In the genomic region with DNA sequence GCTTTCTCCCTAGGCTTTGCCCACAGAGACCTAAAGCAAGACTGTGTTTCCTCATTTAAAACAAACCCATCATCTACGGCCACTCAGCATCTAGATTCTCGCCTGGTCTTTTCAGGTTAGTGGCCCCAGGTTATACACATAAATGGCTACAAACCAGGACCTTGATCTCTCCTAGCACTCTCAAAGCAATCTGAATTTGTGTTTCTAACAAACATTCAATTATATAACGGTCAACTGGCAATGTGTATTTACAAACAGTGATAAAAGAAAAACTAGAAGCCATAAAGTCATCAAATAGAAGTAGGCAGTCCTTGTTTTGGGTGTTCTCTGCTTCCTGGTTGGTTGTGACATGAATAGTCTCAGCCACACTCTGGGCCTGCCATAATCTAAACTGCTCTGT, we compare ENCODE assay signal across 16 mouse cellular contexts.
"Had no signal": no experiment of that assay in that cellular context is flagged by ENCODE, and none has a peak within 500 bp of the region (broad histone marks: within the 10 kb centered on the region; RNA-seq: fewer than 3 reads in every experiment).

No protein-coding gene starts in this region.

- H3K4me3 ChIP-seq: lung, embryonic 15.5 days; megakaryocyte, embryonic 14.5 days; midbrain, embryonic 12.5 days; neural tube, embryonic 12.5 days; stomach, embryonic 15.5 days had no signal

- H3K36me3 ChIP-seq: lung, embryonic 15.5 days; midbrain, embryonic 12.5 days; neural tube, embryonic 12.5 days; stomach, embryonic 15.5 days had no signal

- H3K27me3 ChIP-seq: lung, embryonic 15.5 days; megakaryocyte, embryonic 14.5 days; midbrain, embryonic 12.5 days; neural tube, embryonic 12.5 days; stomach, embryonic 15.5 days had no signal

- H3K9ac ChIP-seq: lung, embryonic 15.5 days; midbrain, embryonic 12.5 days; neural tube, embryonic 12.5 days; stomach, embryonic 15.5 days had no signal

- H3K4me2 ChIP-seq: lung, embryonic 15.5 days; midbrain, embryonic 12.5 days; neural tube, embryonic 12.5 days; stomach, embryonic 15.5 days had no signal

- H3K27ac ChIP-seq: lung, embryonic 15.5 days; macrophage; midbrain, embryonic 12.5 days; neural tube, embryonic 12.5 days; stomach, embryonic 15.5 days; stomach, postnatal 0 days had no signal

- H3K9me3 ChIP-seq: lung, embryonic 15.5 days; megakaryocyte, embryonic 14.5 days; midbrain, embryonic 12.5 days; neural tube, embryonic 12.5 days; stomach, embryonic 15.5 days had no signal

- DNase-seq: lung, adult 2 months; lung, postnatal 14 days; lung, postnatal 36 days; midbrain, embryonic 14.5 days; right cerebral cortex, postnatal 14 days; thymus, adult 2 months; thymus, postnatal 25 days; thymus, postnatal 4 days had no signal

- ATAC-seq: lung, postnatal 0 days had no signal
